Mouse (Mus musculus) hematopoietic stem cell, adult 5-6 weeks (primary cell): Measurements from ENCODE around the gene Kri1. TPM values are rescaled to one million over a fixed set of nuclear protein-coding genes. Genes with fewer than 3 reads are reported as not detected.
"Not testable (repeated sequence)": the region's sequence is repeated elsewhere in the genome, so short reads cannot be mapped to it uniquely, and the experiment has no call there.

ENCODE experiments used
- ATAC-seq, 2 experiments: fragments of 125-278 bp in 1 of 2; replicated peaks in 1 of 2; 2 replicates each; pipeline ENCODE4 v1.8.0; 2016 to 2017; ENCODE audit warnings: inconsistent platforms in 2 of 2, mild to moderate bottlenecking in 2 of 2, moderate number of reproducible peaks in 2 of 2, low read depth in 1 of 2, moderate TSS enrichment in 1 of 2; ENCODE audit not compliant: low FRiP score in 2 of 2, poor library complexity in 2 of 2, severe bottlenecking in 2 of 2, insufficient read depth in 1 of 2, low TSS enrichment in 1 of 2
- total RNA-seq: library from RNA; stranded (forward); fragments of 172-1452, 232-1000 nt; gene quantifications from 2 replicates; pipeline ENCODE4 v1.2.3, GENCODE M21; 2017

Gene Kri1
- 64.0 and 98.0 TPM in 2 replicates for total RNA-seq

GRCm38 (mm10) chr9:21287571-21288402, at the start of gene Kri1:
TSS of gene Kri1 (minus strand) at chr9:21287969.
- peak; percentile 73 to 77 for ATAC-seq

GRCm38 (mm10) chr9:21336491-21336890, 48.7 kb upstream of the Kri1 start:
- no peak for ATAC-seq

GRCm38 (mm10) chr9:21335391-21335790, 47.6 kb upstream of the Kri1 start:
- no peak for ATAC-seq

GRCm38 (mm10) chr9:21334747-21335146, 47.0 kb upstream of the Kri1 start:
- ATAC-seq: no peak

GRCm38 (mm10) chr9:21333523-21333922, 45.8 kb upstream of the Kri1 start:
- no peak for ATAC-seq

GRCm38 (mm10) chr9:21332161-21333061, 44.6 kb upstream of the Kri1 start:
- ATAC-seq: peak; percentile 46 to 69; a peak in 3 of 4 replicates

- no peak for ATAC-seq
Observed at GRCm38 (mm10) chr9:21331365-21332140, 43.8 kb upstream of the Kri1 start.

- ATAC-seq: no peak
Observed at GRCm38 (mm10) chr9:21329699-21330289, 42.0 kb upstream of the Kri1 start.

- no peak for ATAC-seq
Observed at GRCm38 (mm10) chr9:21329041-21329440, 41.3 kb upstream of the Kri1 start.

GRCm38 (mm10) chr9:21328041-21328440, 40.3 kb upstream of the Kri1 start:
- ATAC-seq: peak; percentile 80 to 83

- ATAC-seq: peak; percentile 12 to 35; a peak in 1 of 4 replicates
Observed at GRCm38 (mm10) chr9:21327569-21327968, 39.8 kb upstream of the Kri1 start.

- ATAC-seq: no peak
Observed at GRCm38 (mm10) chr9:21324269-21324668, 36.5 kb upstream of the Kri1 start.

- ATAC-seq: not testable (repeated sequence)
Observed at GRCm38 (mm10) chr9:21322917-21323297, 35.1 kb upstream of the Kri1 start.

GRCm38 (mm10) chr9:21322211-21322916, 34.6 kb upstream of the Kri1 start:
- no peak for ATAC-seq

GRCm38 (mm10) chr9:21321513-21321835, 33.7 kb upstream of the Kri1 start:
- peak; percentile 32 to 58 for ATAC-seq

GRCm38 (mm10) chr9:21320619-21321512, 33.1 kb upstream of the Kri1 start, which contains the start of gene Slc44a2:
TSS of gene Slc44a2 (plus strand) at chr9:21320698.
- ATAC-seq: peak; percentile 54 to 83
